Mouse (Mus musculus) gastrocnemius, adult 18-20 months (tissue): ENCODE measurements at regions not wholly inside any gene's neighbourhood (a gene's known extent, or its start where the extent isn't known, plus 50 kb on each side); places are given as distances from the start of the nearest gene placed in this dataset.

Experiments used
- DNase-seq: peaks from one replicate; pipeline ENCODE4 v3.0.0; 2021; ENCODE audit warnings: low spot score

- DNase-seq, result no peak
These were observed 372.5 kb upstream of the Kcnab2 start for GRCm38 (mm10) chr4:152850147-152850546.

GRCm38 (mm10) chr4:152836080-152836479, 358.4 kb upstream of the Kcnab2 start:
- DNase-seq, result no peak

DNA sequence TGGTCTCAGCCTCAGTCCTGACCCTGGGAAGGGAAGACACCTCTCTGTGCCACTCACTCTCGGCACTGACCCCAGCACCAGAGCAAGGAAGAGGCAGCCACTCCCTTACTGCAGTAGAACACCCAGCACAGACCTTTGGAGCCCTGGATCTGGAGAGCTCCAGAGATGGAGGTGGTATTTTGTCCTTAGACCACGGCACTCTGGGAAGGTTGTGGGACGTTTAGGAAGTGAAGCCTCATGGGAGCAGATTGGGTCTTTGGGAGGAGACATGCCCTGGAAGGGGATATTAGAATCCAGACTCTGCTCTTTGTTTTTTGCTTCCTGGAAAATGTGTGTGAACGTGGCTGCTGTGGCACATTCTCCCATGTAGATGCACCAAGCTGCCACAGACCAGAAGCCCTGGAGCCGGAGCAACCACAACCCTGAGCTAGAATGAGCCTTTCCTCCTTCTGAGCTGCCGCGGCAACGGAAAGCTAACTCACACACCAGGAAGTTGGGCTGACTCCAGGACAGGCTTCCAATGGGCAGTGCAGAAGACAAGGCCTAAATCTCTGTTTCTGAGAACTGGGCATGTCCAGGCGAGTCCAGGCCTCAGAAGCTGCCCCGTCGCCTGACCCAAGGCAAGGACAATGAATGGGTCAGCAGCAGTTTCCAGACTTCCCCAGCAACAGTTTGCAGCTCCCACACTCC, 356.9 kb upstream of the Kcnab2 start:
- DNase-seq, result no peak

DNA sequence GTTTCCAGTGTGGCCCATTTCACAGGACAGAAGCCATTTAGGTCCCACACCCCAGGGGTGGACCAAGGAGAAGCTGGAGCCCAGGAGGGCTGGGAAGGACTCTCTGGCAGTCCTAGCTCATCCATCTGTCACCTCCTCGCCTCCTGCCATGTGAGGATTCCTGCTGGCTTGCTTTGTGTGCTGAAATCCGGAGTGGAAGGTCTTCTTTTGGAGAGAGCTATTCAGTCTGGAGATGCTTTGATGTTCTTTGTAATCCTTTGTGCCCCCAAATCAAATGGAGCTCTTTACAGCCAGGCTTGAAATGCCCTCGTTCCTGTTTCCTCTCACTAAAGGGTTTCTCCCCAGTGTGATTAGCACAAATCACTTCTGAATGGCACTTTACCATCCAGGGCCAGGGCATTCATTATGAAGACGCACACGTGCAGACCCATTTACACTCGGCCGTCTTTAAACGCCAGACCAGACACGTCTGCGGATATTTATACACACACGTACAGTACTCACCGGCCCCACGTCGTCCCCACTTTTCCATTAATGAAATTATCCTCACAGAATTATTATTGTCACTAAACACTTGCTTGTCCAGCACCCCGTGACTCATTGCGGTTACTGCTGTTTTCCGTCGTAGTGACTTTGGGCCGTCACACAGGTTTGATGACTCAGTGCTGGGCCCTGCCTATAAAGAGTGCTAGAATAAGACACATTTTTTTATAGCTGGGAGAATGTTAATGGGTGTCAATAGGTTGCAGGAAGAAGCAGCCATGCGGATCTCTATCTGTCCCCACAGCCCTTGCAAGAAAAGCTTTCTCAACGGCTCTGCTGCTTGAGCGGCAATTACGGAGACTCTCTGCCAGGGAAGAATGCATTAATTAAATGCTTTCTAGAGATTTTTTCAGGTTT, 356.0 kb upstream of the Kcnab2 start:
- no peak for DNase-seq

DNA sequence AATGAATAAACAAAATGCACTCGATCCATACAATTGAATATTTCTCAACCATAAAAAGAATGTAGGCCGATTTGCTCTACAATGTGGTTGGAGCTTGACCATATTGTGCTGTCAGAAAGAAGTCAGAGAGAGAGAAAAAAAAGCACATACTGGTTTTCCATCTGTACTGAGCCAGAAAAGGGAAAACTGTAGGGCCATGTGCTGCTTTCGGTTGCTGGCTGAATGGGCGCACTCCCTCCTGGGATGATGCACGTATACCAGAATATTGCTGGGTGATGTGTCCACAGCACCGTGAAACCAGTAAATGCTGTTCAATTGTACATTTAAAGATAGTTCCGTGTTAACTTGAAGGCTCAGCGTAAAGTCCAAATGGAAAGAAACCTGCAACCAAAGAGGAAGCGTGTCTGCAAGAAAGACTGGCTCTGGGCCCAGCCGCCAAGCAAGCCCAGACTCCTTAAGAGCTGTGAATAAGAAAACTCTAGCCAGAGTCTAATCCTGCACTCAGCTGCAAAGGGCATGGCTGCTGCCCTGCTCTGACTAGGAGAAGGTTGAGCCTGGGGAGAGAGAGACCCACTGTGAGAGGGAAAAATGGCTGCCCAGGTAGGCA, 355.2 kb upstream of the Kcnab2 start:
- DNase-seq, result no peak

DNA sequence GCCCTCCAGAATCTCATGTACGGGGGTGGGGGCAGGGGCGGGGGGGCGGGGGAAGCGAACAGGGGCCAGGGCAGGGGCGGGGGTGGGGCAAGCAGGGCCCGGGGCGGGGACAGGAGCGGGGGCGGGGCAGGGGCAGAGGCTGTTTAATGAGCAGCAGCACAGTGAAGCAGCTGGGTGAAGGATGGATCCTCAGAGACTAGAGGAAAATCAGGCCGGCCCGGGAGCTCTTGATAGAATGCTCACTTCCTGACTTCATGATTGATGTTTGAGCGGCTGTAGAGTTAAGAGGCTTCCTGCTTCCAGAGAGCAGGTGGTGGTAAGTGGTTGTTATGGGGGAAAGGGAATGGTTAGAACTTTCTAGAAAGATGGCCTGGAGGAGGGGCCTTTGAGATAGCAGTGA, 347.5 kb upstream of the Kcnab2 start:
- DNase-seq, result no peak

DNA sequence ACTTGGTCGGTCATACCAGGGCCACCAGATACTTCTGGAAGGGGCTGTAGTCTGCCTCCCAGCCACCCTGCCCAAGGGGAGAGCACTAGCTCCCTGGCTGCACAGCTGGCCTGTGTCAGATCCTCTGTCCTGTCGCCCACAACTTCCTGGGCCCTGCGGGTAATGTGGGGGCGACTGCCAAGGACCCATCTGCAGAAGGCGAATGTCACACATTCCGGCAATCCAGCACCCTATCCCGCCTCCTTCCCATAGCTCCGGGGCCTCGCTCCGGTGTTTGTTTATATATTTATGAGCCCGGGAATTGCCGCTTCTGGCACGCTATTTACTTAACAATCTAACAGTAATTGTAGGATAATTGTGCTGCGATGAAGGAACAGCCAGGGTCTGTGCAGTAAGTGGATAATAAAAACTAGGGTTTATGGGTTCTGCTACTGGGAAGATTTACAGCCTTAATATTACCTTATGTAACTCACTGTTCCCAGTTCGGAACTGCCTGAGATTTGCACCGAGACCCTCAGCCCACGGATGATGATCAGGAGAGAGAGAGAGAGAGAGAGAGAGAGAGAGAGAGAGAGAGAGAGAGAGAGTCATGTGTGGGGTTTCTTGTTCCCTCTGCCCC, 338.6 kb upstream of the Kcnab2 start:
- no peak for DNase-seq

- DNase-seq, result no peak
These were observed 328.9 kb upstream of the Kcnab2 start for GRCm38 (mm10) chr4:152806611-152807010.

- no peak for DNase-seq
These were observed 321.7 kb upstream of the Kcnab2 start for GRCm38 (mm10) chr4:152799392-152799791.

- DNase-seq, result no peak
These were observed 310.8 kb upstream of the Kcnab2 start for GRCm38 (mm10) chr4:152788431-152788830.

DNA sequence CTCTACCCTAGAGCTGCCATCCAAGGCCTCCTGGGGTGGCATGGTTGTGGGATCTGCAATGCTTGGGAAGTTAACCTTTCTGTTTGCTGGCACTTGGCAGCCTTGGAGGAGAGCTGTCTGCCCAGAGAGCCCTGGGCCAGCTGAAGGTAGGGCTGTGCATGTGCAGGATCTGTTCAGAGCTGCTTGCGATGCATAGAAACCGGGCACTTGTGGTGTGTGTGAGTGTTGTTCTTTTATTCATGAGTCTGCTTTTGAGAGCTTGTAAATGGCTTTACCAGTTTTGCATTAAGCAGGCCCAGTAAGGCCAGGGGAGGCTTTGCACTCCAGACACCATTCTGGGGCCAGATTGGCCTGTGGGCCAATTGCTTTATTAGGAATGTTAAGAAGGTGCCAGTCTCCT, 307.3 kb upstream of the Kcnab2 start:
- DNase-seq, result no peak

- no peak for DNase-seq
These were observed 301.9 kb upstream of the Kcnab2 start for GRCm38 (mm10) chr4:152779526-152779925.

GRCm38 (mm10) chr4:152775801-152776200, 298.1 kb upstream of the Kcnab2 start:
- no peak for DNase-seq

DNA sequence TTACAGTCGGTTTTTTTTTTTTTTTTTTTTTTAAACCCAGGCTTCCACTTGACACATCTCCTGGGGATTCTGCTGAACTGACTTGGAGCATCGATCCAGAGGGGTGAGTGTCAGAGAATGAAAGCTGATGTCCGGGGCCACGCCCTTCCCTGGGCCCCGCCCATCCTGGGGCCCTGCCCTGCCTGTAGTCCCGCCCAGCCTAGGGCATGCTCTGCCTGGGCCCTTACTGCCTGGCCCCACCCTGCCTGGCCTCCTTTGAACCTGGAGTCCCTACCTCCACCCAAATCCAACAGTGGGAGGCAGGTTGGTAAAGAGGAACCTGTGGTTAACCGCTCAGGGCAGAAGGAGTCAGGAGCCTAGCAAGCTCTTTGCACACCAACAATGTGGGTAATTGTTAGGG, 293.7 kb upstream of the Kcnab2 start:
- DNase-seq, result no peak

DNA sequence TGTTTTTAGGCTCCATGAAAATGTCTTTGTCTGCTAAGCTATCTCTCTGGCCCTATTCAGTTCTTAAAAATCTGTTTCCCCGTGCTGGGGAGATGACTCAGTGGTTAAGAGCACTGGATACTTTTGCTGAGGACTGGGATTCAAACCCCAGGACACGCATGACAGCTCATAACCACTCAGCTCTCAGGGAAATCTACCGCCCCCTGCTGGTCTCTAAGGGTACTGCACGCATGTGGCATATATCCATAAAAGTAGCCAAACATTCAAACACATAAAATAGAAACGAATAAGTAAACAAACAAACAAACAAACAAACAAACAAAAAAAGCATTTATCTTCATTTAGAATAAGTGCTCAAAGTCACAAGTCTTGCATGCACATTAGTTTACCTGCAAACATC, 289.7 kb upstream of the Kcnab2 start:
- DNase-seq, result no peak

- no peak for DNase-seq
These were observed 285.4 kb upstream of the Kcnab2 start for GRCm38 (mm10) chr4:152763116-152763515.

- DNase-seq, result no peak
These were observed 284.9 kb upstream of the Kcnab2 start for GRCm38 (mm10) chr4:152762576-152762975.

DNA sequence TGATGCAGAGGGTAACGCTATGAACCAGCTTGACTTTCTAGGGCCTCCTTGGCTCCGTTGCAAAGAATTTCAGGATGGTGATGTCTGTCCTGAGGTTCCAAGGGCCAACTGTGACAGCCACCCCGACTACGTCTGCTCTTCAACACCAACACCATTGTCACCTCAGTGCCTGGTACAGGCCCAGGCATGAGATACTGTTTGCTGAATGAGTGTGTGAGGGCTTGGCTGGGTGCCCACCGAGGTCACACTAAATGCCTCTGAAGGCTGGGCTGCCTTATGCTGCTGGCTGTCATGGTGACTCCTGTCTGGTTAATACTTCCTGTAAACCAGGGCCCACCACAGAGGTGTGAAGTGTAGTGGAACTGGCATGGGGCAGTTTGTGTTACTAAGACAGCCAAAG, 279.5 kb upstream of the Kcnab2 start:
- no peak for DNase-seq

- no peak for DNase-seq
These were observed 278.9 kb upstream of the Kcnab2 start for GRCm38 (mm10) chr4:152756535-152756934.

DNA sequence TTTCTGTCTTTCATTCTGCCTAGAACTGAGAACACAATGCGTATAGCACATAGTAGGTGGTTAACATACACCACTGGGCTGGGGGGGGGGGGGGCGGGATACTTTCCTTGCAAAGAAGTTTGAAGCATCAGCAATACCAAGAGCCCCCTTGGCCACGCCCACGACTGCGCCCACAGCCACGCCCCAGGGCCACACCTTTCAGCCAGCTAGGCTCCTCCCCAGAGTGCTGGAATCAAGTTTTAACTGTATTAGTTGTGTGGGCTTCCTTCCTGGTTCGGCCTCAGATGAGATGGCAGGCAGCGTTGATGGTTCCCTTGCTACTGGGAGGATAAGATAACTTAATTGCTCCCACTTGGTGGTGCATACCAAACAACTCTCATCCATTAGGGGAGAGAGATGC, 278.1 kb upstream of the Kcnab2 start:
- DNase-seq, result no peak

- DNase-seq, result no peak
These were observed 266.7 kb upstream of the Kcnab2 start for GRCm38 (mm10) chr4:152744366-152744765.

- DNase-seq, result no peak
These were observed 255.3 kb upstream of the Kcnab2 start for GRCm38 (mm10) chr4:152733017-152733416.
